1 mouse cellular context compared by ENCODE assay signal in the genomic region with DNA sequence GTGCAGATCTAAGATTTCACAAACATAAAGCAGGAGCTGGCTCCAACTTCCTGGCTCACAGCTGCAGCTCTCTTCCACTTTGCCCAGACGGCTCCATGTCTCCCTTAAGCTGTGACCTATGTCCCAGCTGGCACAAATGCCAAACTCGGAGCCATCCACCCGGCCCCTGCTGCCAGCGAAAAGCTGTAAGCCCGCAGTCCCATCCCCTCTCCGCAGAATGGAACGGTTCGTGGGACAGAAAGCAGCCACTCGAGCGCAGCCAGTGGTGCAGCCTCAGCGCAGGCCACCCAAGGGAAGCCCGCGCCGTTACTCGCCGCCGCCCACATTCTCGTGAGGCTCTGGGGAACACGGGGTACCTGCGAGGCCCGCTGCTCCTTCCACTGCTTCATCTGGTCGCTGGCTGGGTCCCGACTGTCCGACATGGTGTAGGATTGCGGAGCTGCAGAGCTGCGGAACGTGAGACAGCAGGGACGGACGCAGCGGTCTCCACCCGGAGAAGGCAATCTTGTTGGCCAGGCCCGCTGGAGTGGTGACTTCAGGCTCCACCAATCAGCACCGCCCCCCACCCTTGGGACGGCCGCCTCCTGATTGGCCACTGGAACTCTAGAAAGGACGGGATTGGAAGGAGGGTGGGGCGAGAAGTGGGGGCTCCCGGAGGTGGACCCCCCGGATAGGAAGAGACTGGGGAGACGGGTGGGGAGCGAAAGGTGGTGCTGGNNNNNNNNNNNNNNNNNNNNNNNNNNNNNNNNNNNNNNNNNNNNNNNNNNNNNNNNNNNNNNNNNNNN.
TF ChIP-seq lines count a peak whose summit lies in the region.

Gene Cat, minus strand, starts transcription at position 544 of the 785 bp plus-strand sequence.

TF ChIP-seq in MEL, 35 proteins besides CTCF, POLR2A, EP300 and RAD21 (continued from another document):
- TF ChIP-seq MAX (IDR thresholded peaks at IDR 0.05; ENCODE audit: low read length) (no peak; the same call in 1 of the 2 replicates), SMC3 (IDR thresholded peaks at IDR 0.05; ENCODE audit: low read depth, low read length) (no peak), ZMIZ1 (IDR thresholded peaks at IDR 0.05; ENCODE audit: low read depth, low read length) (peak; percentile 96), CHD1 (IDR thresholded peaks at IDR 0.05; ENCODE audit: low read depth, low read length) (0 out of 2 replicates have a peak, but pooled peaks have one; percentile 15), USF1 (IDR thresholded peaks at IDR 0.05; ENCODE audit: low read depth, low read length) (no peak), ZC3H11A (IDR thresholded peaks at IDR 0.05; ENCODE audit: low read depth, low read length) (no peak), JUND (IDR thresholded peaks at IDR 0.05; ENCODE audit: low read depth, low read length) (no peak), MXI1 (IDR thresholded peaks at IDR 0.05; ENCODE audit: low read depth, low read length) (peak; percentile 50), MYC (IDR thresholded peaks at IDR 0.05; ENCODE audit: low read depth, low read length) (no peak), TBP (IDR thresholded peaks at IDR 0.05; ENCODE audit: low read depth, low read length) (peak; percentile 84), TAL1 (IDR thresholded peaks at IDR 0.05; ENCODE audit: low read length) (no peak), ZNF384 (IDR thresholded peaks at IDR 0.05; ENCODE audit: low read depth, low read length) (no peak; the same call in 1 of the 2 replicates), KAT2A (conservative IDR thresholded peaks at IDR 0.05; ENCODE audit: low read depth, low read length) (no peak; the same call in 1 of the 2 replicates), E2F4 (IDR thresholded peaks at IDR 0.05; ENCODE audit: borderline replicate concordance, low read depth, low read length) (no peak)
